24 mouse cellular contexts compared by ENCODE assay signal in the genomic region with DNA sequence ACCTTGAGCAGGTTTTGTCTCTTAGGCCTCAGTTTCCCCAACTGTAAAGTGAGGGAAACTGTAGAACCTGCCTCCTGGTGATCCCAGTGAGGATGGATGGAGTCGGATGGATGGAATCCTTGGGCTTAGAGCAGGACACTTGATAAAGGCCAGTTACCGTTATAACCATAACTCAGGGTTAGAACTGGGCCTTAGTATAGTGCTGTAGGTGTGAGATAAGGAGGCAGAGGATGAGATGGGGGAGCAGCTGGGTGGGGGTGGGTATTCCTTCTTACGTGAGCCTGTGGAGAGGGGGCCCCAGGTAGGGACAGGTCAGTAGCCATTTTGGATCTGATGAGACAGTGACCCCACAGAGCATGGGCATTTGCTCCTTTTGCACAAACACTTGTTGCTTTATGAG. TPM values are rescaled to one million over a fixed set of nuclear protein-coding genes. Genes with fewer than 3 reads are reported as not detected.
DNase-seq lines count a peak whose midpoint lies in the region; ATAC-seq and TF ChIP-seq lines count a peak whose summit lies in the region.
"Had no signal": no experiment of that assay in that cellular context is flagged by ENCODE, and none has a peak within 500 bp of the region (broad histone marks: within the 10 kb centered on the region; RNA-seq: fewer than 3 reads in every experiment).

No protein-coding gene starts in this region.

- ATAC-seq in heart, embryonic 13.5 days (ENCODE audit: extremely low read depth, insufficient number of reproducible peaks, low FRiP score, low TSS enrichment), result no peak
- ATAC-seq in heart, embryonic 11.5 days (replicated peaks; ENCODE audit: insufficient number of reproducible peaks, low FRiP score, low TSS enrichment), result no peak; the same call in 1 of the 2 replicates
- ATAC-seq in embryonic facial prominence, embryonic 15.5 days (ENCODE audit: insufficient number of reproducible peaks, low FRiP score, low TSS enrichment, low read depth), result no peak
- 0 out of 2 replicates have a peak, but pooled peaks have one; percentile 40 for ATAC-seq in liver, postnatal 0 days
- no peak for ATAC-seq in kidney, embryonic 16.5 days (ENCODE audit: low FRiP score, low TSS enrichment)

- H3K9ac ChIP-seq in heart, embryonic 13.5 days, result no peak overlapping the region
- no peak overlapping the region for H3K9ac ChIP-seq in heart, embryonic 11.5 days (ENCODE audit: low read depth, low read length)
- H3K9ac ChIP-seq in embryonic facial prominence, embryonic 15.5 days, result no peak overlapping the region
- H3K9ac ChIP-seq in liver, postnatal 0 days (replicated peaks), result no peak overlapping the region
- no peak overlapping the region for H3K9ac ChIP-seq in kidney, embryonic 16.5 days (replicated peaks; ENCODE audit: low read length)
- H3K9ac ChIP-seq: midbrain, embryonic 12.5 days; neural tube, embryonic 12.5 days had no signal

- WGBS in heart, embryonic 13.5 days, result 61% methylated on average over 3 of the region's 3 CpGs
- 53% methylated on average over 3 of the region's 3 CpGs for WGBS in heart, embryonic 11.5 days (ENCODE audit: insufficient replicate concordance)
- WGBS in embryonic facial prominence, embryonic 15.5 days, result 84% methylated on average over 3 of the region's 3 CpGs
- 59% methylated on average over 3 of the region's 3 CpGs for WGBS in liver, postnatal 0 days (ENCODE audit: insufficient replicate concordance)
- 93% methylated on average over 3 of the region's 3 CpGs for WGBS in kidney, embryonic 16.5 days

- H3K9me3 ChIP-seq in heart, embryonic 13.5 days, result no peaks in the 10 kb centered on the region
- no peaks in the 10 kb centered on the region for H3K9me3 ChIP-seq in heart, embryonic 11.5 days (replicated peaks; ENCODE audit: control insufficient read depth, low read length)
- H3K9me3 ChIP-seq in embryonic facial prominence, embryonic 15.5 days (replicated peaks), result no peaks in the 10 kb centered on the region
- H3K9me3 ChIP-seq in liver, postnatal 0 days (ENCODE audit: low read length), result no peaks in the 10 kb centered on the region
- H3K9me3 ChIP-seq in kidney, embryonic 16.5 days (ENCODE audit: low read length), result no peaks in the 10 kb centered on the region
- H3K9me3 ChIP-seq: hindbrain, embryonic 10.5 days; midbrain, embryonic 12.5 days; neural tube, embryonic 12.5 days had no signal

- no peaks in the 10 kb centered on the region for H3K36me3 ChIP-seq in heart, embryonic 13.5 days
- no peaks in the 10 kb centered on the region for H3K36me3 ChIP-seq in heart, embryonic 11.5 days (ENCODE audit: control insufficient read depth, insufficient read depth, low read length)
- no peaks in the 10 kb centered on the region for H3K36me3 ChIP-seq in embryonic facial prominence, embryonic 15.5 days
- no peaks in the 10 kb centered on the region for H3K36me3 ChIP-seq in liver, postnatal 0 days (replicated peaks; ENCODE audit: insufficient read depth, low read length)
- H3K36me3 ChIP-seq in kidney, embryonic 16.5 days (ENCODE audit: insufficient read depth, low read length), result no peaks in the 10 kb centered on the region
- H3K36me3 ChIP-seq: midbrain, embryonic 12.5 days; neural tube, embryonic 12.5 days had no signal

- peak; percentile 46 for DNase-seq in liver
- DNase-seq in liver, postnatal 0 days, result no peak
- DNase-seq in left cerebral cortex, postnatal 14 days (ENCODE audit: low spot score in 2 of 2), result no peak
- DNase-seq: adrenal gland, adult 8-10 months; cerebellum, adult 9-10 months; gastrocnemius, postnatal 14 days; heart, adult 2 months; kidney, adult 9 months; kidney, postnatal 36 days; thymus, postnatal 25 days had no signal

- TF ChIP-seq CTCF in liver, postnatal 0 days (IDR thresholded peaks at IDR 0.05; ENCODE audit: low read depth), result no peak

- intact Hi-C loops in left cerebral cortex, postnatal 14 days (cut with DNase I), result no loop called here

- 0 out of 2 replicates have a peak overlapping the region, but pooled peaks have one; percentile 76 for H3K27ac ChIP-seq in heart, embryonic 13.5 days (replicated peaks)
- H3K27ac ChIP-seq in heart, embryonic 11.5 days (ENCODE audit: low read depth, low read length), result no peak overlapping the region
- H3K27ac ChIP-seq in embryonic facial prominence, embryonic 15.5 days (replicated peaks), result 0 out of 2 replicates have a peak overlapping the region, but pooled peaks have one; percentile 17
- H3K27ac ChIP-seq in liver, postnatal 0 days (ENCODE audit: low read depth), result no peak overlapping the region; the same call in 1 of the 2 replicates
- no peak overlapping the region for H3K27ac ChIP-seq in kidney, embryonic 16.5 days (ENCODE audit: low read length)
- H3K27ac ChIP-seq: heart, adult 2 months; hindbrain, embryonic 10.5 days; macrophage; midbrain, embryonic 12.5 days; neural tube, embryonic 12.5 days had no signal

- H3K27me3 ChIP-seq in heart, embryonic 13.5 days (replicated peaks), result no peaks in the 10 kb centered on the region
- no peaks in the 10 kb centered on the region for H3K27me3 ChIP-seq in heart, embryonic 11.5 days (ENCODE audit: control insufficient read depth, insufficient read depth, low read length)
- H3K27me3 ChIP-seq in embryonic facial prominence, embryonic 15.5 days, result no peaks in the 10 kb centered on the region
- H3K27me3 ChIP-seq in liver, postnatal 0 days (ENCODE audit: insufficient read depth, low read length), result no peaks in the 10 kb centered on the region
- H3K27me3 ChIP-seq in kidney, embryonic 16.5 days (ENCODE audit: insufficient read depth, low read length), result peaks cover 30% of the 10 kb centered on the region
- H3K27me3 ChIP-seq: midbrain, embryonic 12.5 days; neural tube, embryonic 12.5 days had no signal

- H3K4me1 ChIP-seq in heart, embryonic 13.5 days, result peaks cover 74% of the 10 kb centered on the region
- H3K4me1 ChIP-seq in heart, embryonic 11.5 days (ENCODE audit: control insufficient read depth, insufficient read depth, low read length), result peaks cover 37% of the 10 kb centered on the region
- H3K4me1 ChIP-seq in embryonic facial prominence, embryonic 15.5 days, result peaks cover 61% of the 10 kb centered on the region
- H3K4me1 ChIP-seq in liver, postnatal 0 days (ENCODE audit: insufficient read depth), result peaks cover 20% of the 10 kb centered on the region
- 0 out of 2 replicates have a peak, but pooled peaks cover 4% of the 10 kb centered on the region for H3K4me1 ChIP-seq in kidney, embryonic 16.5 days (ENCODE audit: insufficient read depth, low read length)

- 0 out of 2 replicates have a peak, but pooled peaks have one; percentile 38 for TF ChIP-seq EP300 in liver, postnatal 0 days (IDR thresholded peaks at IDR 0.05; ENCODE audit: low read depth)

- H3K4me2 ChIP-seq in heart, embryonic 13.5 days, result no peak overlapping the region
- H3K4me2 ChIP-seq in heart, embryonic 11.5 days, result no peak overlapping the region
- H3K4me2 ChIP-seq in embryonic facial prominence, embryonic 15.5 days (replicated peaks), result no peak overlapping the region
- H3K4me2 ChIP-seq in liver, postnatal 0 days (ENCODE audit: low read depth, low read length), result peak overlapping the region; percentile 42; the same call in 1 of the 2 replicates
- H3K4me2 ChIP-seq in kidney, embryonic 16.5 days (replicated peaks; ENCODE audit: low read depth, low read length), result no peak overlapping the region
- H3K4me2 ChIP-seq: midbrain, embryonic 12.5 days had no signal

- no peak overlapping the region for H3K4me3 ChIP-seq in heart, embryonic 13.5 days
- no peak overlapping the region for H3K4me3 ChIP-seq in heart, embryonic 11.5 days (ENCODE audit: low read depth, low read length)
- H3K4me3 ChIP-seq in embryonic facial prominence, embryonic 15.5 days (replicated peaks), result no peak overlapping the region
- H3K4me3 ChIP-seq in liver, postnatal 0 days (ENCODE audit: low read depth, low read length), result no peak overlapping the region
- H3K4me3 ChIP-seq in kidney, embryonic 16.5 days (ENCODE audit: low read length), result no peak overlapping the region
- H3K4me3 ChIP-seq: heart, adult 2 months; hindbrain, embryonic 10.5 days; midbrain, embryonic 12.5 days; neural tube, embryonic 12.5 days had no signal

RNA-seq across cellular contexts. Expression of gene Bcl11a, which starts 23.8 kb away (rescaled TPM):
- polyA plus RNA-seq in heart, embryonic 13.5 days (2015; fragmentation: Nextera tagmentation; extraction: Ambion mirVana), result 15.3 and 15.9 TPM in 2 replicates
- polyA plus RNA-seq in heart, embryonic 11.5 days (2014; fragmentation: Nextera tagmentation; extraction: Ambion mirVana), result 19.1 and 21.7 TPM in 2 replicates
- 41.7 and 43.0 TPM in 2 replicates for polyA plus RNA-seq in embryonic facial prominence, embryonic 15.5 days (2015; fragmentation: Nextera tagmentation; extraction: Ambion mirVana)
- 6.6 and 10.3 TPM in 2 replicates for polyA plus RNA-seq in liver, postnatal 0 days (2015; fragmentation: Nextera tagmentation; extraction: Ambion mirVana)
- total RNA-seq in left cerebral cortex, postnatal 14 days (2021), result 100 to 1,000 TPM; 114 to 125 TPM
- polyA plus RNA-seq in kidney, embryonic 16.5 days (2015; fragmentation: Nextera tagmentation; extraction: Ambion mirVana), result 2.8 and 3.1 TPM in 2 replicates

RNA-seq across cellular contexts. Expression of gene A830031A19Rik, which starts 26.8 kb away (rescaled TPM):
- not detected in 2 replicates for polyA plus RNA-seq in heart, embryonic 13.5 days (2015; fragmentation: Nextera tagmentation; extraction: Ambion mirVana)
- not detected in 2 replicates for polyA plus RNA-seq in heart, embryonic 11.5 days (2014; fragmentation: Nextera tagmentation; extraction: Ambion mirVana)
- not detected in 2 replicates for polyA plus RNA-seq in embryonic facial prominence, embryonic 15.5 days (2015; fragmentation: Nextera tagmentation; extraction: Ambion mirVana)
- polyA plus RNA-seq in liver, postnatal 0 days (2015; fragmentation: Nextera tagmentation; extraction: Ambion mirVana), result not detected in 2 replicates
- total RNA-seq in left cerebral cortex, postnatal 14 days (2021), result 1 to 10 TPM in 1 of 2 experiments, under 1 TPM in 1; 0.66 to 1.1 TPM
- polyA plus RNA-seq in kidney, embryonic 16.5 days (2015; fragmentation: Nextera tagmentation; extraction: Ambion mirVana), result not detected in 2 replicates
- total RNA-seq: adrenal gland, adult 8-10 months; gastrocnemius, postnatal 14 days; heart, adult 2 months had no signal
- polyA plus RNA-seq: heart, adult 2 months; heart, embryonic 16.5 days; hindbrain, embryonic 10.5 days; intestine, embryonic 14.5 days; limb, embryonic 14.5 days; lung, embryonic 16.5 days; macrophage; midbrain, embryonic 12.5 days; neural tube, embryonic 12.5 days; small intestine, adult 2 months; testis, adult 2 months had no signal

Comparison
In these comparisons a context has a peak if more than half of its experiments do, and no peak if none do; other contexts are left out.
1. H3K27ac ChIP-seq: peak in heart, embryonic 13.5 days (single experiment) and embryonic facial prominence, embryonic 15.5 days (single experiment); none in heart, embryonic 11.5 days (single experiment), liver, postnatal 0 days (single experiment) and kidney, embryonic 16.5 days (single experiment).